Mouse (Mus musculus): Measurements from ENCODE around the gene Kcnk15.

DNA sequence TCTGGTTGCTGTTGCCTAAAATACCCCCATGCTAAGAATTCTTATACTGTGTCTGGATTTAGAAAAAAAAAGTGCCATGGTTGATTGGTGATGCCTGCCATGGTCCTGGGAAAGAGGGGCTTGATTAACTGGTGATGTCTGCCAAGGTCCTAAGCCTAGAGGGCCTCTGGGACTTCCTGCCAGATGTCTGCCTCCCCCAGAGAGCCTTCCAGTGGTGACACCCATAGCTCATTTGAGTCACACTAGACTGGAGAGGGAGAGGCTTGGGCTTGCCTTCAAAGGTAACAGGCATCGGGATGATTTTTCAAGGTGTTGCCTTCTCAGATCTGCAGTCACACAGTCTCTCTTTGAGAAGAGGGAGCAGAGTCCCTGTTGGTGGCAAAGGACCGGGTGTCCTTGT lies 41.7 kb downstream of the Kcnk15 start:
- no peak for TF ChIP-seq ELF1 (IDR thresholded peaks at IDR 0.05; ENCODE audit: low read depth, low read length)
- no peak for TF ChIP-seq KAT2A (conservative IDR thresholded peaks at IDR 0.05; ENCODE audit: low read depth, low read length)
- no peak for TF ChIP-seq EP300 (IDR thresholded peaks at IDR 0.05; ENCODE audit: low read depth in 1 of 2, low read length in 2 of 2)
- no peak for TF ChIP-seq POLR2A (IDR thresholded peaks at IDR 0.05; ENCODE audit: control insufficient read depth in 1 of 2, insufficient read depth in 1 of 2, low read depth in 1 of 2, low read length in 2 of 2, poor library complexity in 1 of 2)
- TF ChIP-seq MAZ (IDR thresholded peaks at IDR 0.05; ENCODE audit: low read depth, low read length): no peak
- TF ChIP-seq E2F4 (IDR thresholded peaks at IDR 0.05; ENCODE audit: borderline replicate concordance, low read depth, low read length): no peak
- no peak for TF ChIP-seq POLR2AphosphoS2 (IDR thresholded peaks at IDR 0.05; ENCODE audit: low read length)
- no peak for TF ChIP-seq CTCF (IDR thresholded peaks at IDR 0.05 in 2 of 3, conservative IDR thresholded peaks at IDR 0.05 in 1 of 3; ENCODE audit: control insufficient read depth in 1 of 3, insufficient read depth in 1 of 3, low read depth in 2 of 3, low read length in 3 of 3, poor library complexity in 1 of 3, severe bottlenecking in 1 of 3)

All from MEL (cell line).